Mouse (Mus musculus): ENCODE data around the gene Lsmem1. TPM values are rescaled to one million over a fixed set of nuclear protein-coding genes. Genes with fewer than 3 reads are reported as not detected.
"Not testable (repeated sequence)": the region's sequence is repeated elsewhere in the genome, so short reads cannot be mapped to it uniquely, and the experiment has no call there.

Gene Lsmem1
- polyA plus RNA-seq, 1 experiment: not detected

DNA sequence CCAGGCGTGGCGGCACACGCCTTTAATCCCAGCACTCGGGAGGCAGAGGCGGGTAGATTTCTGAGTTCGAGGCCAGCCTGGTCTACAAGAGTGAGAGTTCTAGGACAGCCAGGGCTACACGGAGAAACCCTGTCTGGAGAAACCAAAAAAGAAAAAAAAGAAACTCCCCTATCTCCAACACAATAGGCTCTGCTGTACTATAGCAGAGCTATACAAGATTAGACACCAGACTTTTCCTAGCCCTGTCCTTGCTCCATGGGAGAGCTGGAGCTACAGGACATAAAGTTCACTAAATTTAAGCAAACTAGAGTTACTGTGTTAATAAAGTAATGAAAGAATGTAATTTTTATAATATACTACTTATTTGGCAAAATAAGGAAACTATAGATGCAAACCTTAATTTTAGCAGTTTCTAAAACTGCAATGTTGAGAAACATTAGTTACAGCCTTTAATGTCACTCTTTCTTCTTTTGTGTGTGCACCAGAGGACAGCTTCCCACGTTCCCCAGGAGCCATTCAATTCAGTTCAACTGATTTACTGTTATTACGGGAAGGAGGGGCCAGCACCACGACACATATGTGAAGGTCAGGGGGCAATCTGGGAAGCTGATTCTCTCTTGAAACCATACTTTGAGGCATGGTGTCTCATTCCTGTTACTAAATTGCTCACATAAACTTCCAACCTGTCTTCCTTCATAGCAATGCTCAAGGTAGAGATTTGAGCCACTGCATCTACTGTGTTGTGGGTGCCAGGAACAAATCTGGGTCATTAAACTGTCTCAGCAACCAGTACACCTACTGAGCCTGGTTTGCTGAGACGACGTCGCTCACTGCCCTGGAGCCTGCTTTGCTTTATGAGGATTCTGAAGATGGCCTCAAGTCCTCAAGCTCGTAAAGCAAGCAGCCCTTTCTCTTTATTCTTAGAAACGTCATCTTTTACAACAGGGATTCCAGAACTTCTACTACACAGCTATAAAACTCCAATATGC lies 15.9 kb upstream of the Lsmem1 start:
- no peak for DNase-seq (ENCODE audit: low read depth)

DNA sequence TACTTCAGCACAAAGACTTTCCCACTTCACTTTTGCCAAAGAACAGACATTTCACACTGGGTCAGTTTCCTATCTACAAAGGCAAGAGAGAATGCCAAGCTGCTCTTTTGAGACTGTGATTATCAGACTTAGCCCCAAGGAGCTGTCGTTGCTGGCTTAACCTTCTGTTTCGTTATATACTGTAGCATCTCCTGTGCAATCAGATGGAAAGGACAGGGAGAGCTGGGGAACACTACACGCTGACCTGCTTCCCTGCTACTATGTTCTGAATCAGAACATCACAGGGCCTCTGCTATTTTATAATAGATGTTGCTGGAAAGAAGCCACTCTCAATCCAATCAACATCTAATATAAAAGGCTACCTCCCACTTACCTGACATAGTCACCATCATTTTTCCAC lies 9.8 kb upstream of the Lsmem1 start:
- DNase-seq (ENCODE audit: low read depth): no peak

- no peak for DNase-seq (ENCODE audit: low read depth)
These were observed 8.6 kb upstream of the Lsmem1 start for GRCm38 (mm10) chr12:40207909-40208308.

- DNase-seq (ENCODE audit: low read depth): no peak
These were observed 3.1 kb upstream of the Lsmem1 start for GRCm38 (mm10) chr12:40202161-40203035.

DNA sequence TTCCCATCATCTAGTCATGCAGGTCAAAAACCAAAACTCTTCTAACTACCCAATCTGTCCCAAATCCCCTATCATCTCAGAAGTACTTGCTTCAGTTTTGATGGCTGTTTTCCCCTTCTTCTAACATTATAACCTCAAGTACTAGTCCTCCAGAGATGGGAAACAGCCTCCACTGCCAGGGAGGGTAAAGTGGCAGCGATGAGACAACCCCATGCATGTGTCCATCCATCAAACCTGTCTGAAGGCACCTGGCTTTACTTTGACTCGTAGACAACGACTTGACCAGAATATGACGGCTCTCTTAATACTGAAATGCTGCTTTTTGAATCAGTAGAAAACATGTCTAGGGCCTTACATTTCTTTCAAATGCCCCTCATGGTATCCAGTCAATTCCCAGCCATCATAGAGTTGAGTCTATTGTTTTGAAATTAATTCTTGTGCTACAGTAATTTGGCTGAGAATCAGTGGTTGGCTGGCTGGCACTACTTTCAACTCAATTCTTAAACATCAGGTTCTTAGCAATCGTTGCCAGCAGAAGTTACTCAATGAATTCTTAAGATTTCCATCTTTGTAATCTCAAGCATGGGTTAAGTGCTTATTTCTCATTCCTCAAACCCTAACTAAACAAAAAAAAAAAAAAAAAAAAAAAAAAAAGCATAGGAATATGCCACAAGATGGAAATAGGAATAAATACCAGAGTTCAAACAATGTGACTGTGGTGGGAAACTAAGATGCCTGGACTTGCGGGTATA lies 1.4 kb upstream of the Lsmem1 start:
- DNase-seq (ENCODE audit: low read depth): no peak

- no peak for DNase-seq (ENCODE audit: low read depth)
These were observed 609 bp upstream of the Lsmem1 start for GRCm38 (mm10) chr12:40199795-40200402.

DNA sequence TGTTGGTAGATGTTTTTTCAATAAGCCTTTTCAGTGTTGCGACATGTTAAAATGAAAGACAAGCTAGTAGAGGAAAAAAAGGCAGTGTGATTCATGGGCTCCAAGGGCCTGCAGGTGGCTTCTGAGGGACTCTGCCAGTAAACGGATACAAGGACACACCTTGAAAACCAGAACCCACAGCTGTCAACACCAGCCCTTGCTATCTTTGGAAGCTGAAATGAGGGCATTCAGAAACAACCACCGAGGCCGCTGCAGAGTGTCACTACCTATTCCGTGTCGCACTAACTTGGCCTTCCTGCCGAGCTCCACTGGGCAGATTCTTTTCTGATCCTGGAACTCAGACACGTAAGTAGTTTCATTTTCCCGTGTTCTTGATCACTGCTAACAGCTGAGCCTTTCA lies 863 bp downstream of the Lsmem1 start:
- DNase-seq (ENCODE audit: low read depth): no peak

DNA sequence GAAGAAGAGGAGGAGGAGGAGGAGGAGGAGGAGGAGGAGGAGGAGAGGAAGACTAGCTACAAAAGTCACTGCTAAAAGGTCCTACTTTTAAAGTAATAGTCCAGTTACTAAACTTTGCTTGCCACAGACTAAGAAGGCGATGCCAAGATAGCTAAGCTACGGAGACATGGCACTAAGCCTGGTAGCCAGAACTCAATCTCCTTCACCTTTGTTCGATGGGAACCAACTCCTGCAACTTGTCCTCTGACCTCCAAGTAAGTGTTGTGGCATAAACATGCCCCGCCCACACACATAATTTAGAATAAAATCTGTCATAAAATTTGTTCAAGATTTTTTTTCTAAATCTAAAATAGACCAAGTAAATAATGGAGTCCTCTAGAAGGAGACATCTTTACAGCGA lies 1.3 kb downstream of the Lsmem1 start:
- no peak for DNase-seq (ENCODE audit: low read depth)

GRCm38 (mm10) chr12:40197511-40197910 lies 1.8 kb downstream of the Lsmem1 start:
- DNase-seq (ENCODE audit: low read depth): no peak

DNA sequence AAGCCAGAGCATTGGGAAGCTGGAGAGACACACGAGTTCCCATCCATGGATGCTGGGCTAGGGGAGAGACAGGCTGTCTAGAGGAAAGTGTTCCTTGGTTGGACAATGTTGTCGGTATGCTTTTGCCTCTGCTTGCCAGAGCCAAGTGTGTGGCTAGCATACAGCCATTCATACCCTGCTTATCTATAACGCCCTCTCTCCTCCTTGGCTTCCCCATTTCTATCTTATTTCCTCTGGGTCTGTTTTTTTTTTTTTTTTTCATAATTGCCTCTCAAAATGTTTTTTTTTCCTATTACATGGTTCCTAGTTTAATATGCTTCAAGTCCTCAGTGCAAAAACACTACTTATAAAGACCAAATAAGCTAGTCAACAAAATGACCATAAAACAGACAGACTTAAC lies 13.8 kb downstream of the Lsmem1 start:
- DNase-seq (ENCODE audit: low read depth): no peak

- no peak for DNase-seq (ENCODE audit: low read depth)
These were observed 22.2 kb downstream of the Lsmem1 start for GRCm38 (mm10) chr12:40177089-40177488.

GRCm38 (mm10) chr12:40176158-40176557 lies 23.1 kb downstream of the Lsmem1 start:
- DNase-seq (ENCODE audit: low read depth): no peak

DNA sequence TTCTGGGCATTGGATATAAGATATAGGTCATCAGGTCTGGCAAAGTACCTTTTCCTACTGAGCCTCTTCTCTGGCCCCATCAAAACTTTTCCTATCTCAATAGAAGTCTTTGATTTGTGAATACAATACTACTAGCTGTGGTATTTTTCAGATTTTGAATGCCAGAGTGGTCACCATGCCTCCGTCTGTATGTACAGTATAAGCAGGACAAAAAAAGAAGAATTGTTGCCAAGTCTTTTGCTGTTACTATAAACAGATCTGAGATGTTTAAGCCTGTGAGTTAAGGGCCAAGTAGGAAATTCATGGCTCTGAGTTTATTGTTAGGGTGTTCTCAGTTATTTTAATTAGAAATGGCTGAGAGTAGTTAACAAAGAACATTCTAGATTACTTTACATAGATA lies 24.1 kb downstream of the Lsmem1 start:
- not testable (repeated sequence) for DNase-seq (ENCODE audit: low read depth)

DNA sequence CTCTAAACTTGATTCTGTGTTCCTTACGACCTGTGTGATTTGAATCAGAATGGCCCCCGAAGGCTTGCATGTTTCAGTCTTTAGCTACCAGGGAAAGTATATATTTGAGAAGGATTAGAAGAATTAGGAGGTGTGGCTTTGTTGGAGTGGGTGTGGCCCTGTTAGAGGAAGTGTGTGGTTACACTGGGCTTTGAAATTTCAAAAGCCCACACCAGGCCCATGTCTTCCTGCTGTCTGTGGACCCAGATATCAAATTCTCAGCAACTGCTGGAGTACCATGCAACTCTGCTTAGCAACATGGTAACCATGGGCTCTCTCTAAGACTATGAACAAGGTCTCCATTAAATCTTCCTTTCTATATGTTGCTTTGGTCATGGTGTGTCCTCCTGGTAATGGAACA lies 27.7 kb downstream of the Lsmem1 start:
- DNase-seq (ENCODE audit: low read depth): no peak

- DNase-seq (ENCODE audit: low read depth): no peak
These were observed 29.6 kb downstream of the Lsmem1 start for GRCm38 (mm10) chr12:40169675-40170074.

DNA sequence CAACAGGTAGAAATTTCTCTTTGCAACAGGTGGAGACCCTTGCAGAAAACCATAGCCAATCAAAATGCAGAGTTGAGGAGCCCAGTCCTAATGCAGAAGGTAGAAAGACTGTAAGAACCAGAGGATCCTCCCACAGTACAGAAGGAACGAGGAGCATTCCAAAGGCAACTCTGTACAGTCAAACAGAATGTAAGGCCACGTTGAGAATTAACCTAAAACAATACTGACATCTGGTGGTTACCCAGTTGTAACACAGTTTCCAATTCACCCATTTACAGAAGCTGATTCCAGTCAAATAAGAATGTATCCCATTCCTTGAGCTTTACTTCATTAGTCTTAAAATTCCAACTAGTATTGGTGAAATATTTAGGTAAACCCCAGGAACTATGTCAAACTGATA lies 34.7 kb downstream of the Lsmem1 start:
- no peak for DNase-seq (ENCODE audit: low read depth)

DNA sequence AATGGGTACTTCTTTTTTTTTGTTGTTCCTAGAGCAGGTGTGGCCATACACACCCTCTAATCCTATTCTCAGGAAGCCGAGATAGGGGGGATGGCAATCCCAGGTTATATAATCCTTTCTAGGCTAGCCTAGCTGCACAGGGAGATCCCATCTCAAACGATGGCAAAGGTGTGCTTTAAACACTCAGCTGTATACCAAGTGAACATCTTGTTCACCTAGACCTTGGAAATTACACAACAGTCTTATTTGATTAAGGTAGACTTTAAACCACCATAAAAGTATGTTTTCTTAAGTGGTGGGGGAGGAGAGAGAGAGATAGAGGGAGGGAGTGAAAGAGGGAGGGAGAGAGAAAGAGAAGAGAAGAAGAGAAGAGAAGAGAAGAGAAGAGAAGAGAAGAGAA lies 38.5 kb downstream of the Lsmem1 start:
- DNase-seq (ENCODE audit: low read depth): no peak

DNA sequence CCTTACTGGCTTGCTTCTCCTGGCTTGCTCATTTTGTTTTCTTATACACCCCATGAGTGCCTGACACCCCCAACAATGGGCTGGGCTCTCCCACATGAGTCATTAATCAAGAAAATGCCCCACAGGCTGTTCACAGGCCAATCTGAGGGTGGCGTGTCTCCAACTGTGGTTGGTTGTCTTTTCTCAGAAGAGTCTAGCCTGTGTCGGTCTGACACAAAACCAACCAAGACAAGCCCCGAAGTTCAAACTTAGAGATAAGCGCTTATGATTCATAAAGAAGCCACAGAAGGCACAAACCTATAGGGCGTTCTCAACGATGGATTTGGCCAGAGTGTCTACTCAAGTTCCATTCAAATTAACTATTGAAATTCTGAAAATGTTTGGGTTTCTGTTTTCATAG lies 45.1 kb downstream of the Lsmem1 start:
- no peak for DNase-seq (ENCODE audit: low read depth)

DNA sequence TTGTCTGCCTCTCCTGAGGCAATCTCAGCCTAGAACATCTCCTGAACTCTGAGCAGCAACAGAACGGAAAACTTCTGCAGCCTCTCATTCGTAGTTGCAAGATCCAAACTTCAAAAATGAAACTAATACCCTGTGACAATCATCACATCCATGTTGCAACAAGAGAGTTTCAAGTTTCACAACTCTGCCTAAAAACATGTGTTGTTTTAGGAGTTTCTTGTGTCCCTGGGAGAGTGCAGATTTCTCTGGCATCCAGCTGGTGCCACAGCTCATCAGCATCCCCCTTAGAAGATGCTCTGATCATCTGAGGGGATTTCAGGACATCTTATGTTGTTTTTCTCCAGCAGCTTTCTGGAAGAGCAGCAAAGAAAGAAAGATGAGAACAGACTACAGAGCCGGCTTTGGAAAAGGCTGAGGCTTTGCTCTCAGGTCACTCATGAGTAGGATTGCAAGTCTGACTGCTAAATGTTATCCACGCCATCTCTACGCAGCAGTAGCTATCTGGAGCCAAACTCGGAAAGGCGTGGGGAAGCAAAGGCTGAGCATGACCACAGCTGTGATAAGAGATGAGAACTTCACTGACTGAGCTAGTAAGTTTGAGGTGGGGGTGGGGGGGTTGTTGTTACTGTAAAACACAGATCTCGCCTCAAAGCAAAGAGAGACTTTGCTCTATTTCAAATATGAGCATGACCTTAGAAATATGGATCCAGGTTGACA lies 46.8 kb downstream of the Lsmem1 start:
- DNase-seq (ENCODE audit: low read depth): no peak

DNA sequence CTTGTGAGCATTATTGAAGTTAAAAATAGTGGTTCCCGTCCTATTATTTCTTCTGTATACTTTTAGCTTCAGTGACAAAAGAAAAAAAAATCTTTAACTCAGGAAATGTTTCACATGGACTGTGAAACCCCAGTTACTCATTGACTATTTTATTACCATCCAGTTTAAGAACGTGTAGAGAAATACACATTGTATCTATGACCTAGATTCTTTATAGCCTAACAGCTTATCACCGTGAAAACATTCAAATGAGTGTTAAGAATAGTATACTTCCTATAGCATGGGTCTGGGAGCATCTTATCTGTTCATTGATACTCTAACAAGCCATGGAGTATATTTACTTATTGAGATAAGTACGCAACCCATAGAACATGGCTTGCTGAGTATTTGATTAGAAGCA lies 52.0 kb downstream of the Lsmem1 start:
- no peak for DNase-seq (ENCODE audit: low read depth)

GRCm38 (mm10) chr12:40146510-40146909 lies 52.8 kb downstream of the Lsmem1 start:
- DNase-seq (ENCODE audit: low read depth): no peak
